Comparison of ENCODE assay signal across 15 mouse cellular contexts in the genomic region with DNA sequence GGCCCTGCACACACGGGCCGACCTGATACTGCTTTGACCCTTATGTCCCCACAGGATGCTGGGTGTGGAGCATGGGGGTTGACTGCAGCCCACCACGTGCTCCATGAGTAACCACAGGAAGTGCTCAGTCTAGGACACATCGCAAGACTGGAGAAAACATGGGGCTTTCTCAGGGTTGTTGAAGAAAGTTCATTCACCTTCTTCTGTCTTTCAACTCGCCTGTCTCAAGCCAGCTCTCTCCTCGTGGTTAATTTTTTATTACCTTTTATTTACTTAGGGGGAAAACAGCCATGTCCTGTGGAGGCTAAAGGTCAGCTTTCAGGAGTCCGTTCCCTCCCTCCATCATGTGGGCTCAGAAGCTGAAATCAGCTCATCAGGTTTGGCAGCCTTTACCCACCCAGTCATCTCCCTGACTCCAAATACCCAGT. TPM values are rescaled to one million over a fixed set of nuclear protein-coding genes. Genes with fewer than 3 reads are reported as not detected.
DNase-seq lines count a peak whose midpoint lies in the region; ATAC-seq and TF ChIP-seq lines count a peak whose summit lies in the region.
"Had no signal": no experiment of that assay in that cellular context is flagged by ENCODE, and none has a peak within 500 bp of the region (broad histone marks: within the 10 kb centered on the region; RNA-seq: fewer than 3 reads in every experiment).

No protein-coding gene starts in this region.

- peak; percentile 18; the same call in 1 of the 2 replicates for ATAC-seq in liver, embryonic 14.5 days (ENCODE audit: insufficient read depth)
- no peak for ATAC-seq in midbrain, embryonic 13.5 days
- ATAC-seq: forebrain, embryonic 14.5 days had no signal

- WGBS in kidney, adult 2 months = 19% methylated on average over 7 of the region's 7 CpGs
- WGBS in liver, embryonic 14.5 days (ENCODE audit: insufficient replicate concordance) = 21% methylated on average over 7 of the region's 7 CpGs
- 73% methylated on average over 7 of the region's 7 CpGs for WGBS in midbrain, embryonic 13.5 days

- TF ChIP-seq POLR2A in kidney, adult 2 months (IDR thresholded peaks at IDR 0.05; ENCODE audit: low read depth, low read length) = no peak

- intact Hi-C loops in left cerebral cortex, postnatal 4 days (cut with DNase I) = no loop called here

- H3K9ac ChIP-seq in liver, embryonic 14.5 days (replicated peaks) = no peak overlapping the region
- H3K9ac ChIP-seq in midbrain, embryonic 13.5 days (replicated peaks) = no peak overlapping the region
- H3K9ac ChIP-seq: embryonic facial prominence, embryonic 15.5 days; hindbrain, embryonic 14.5 days had no signal

- no peaks in the 10 kb centered on the region for H3K27me3 ChIP-seq in kidney, adult 2 months (replicated peaks; ENCODE audit: control insufficient read depth, insufficient read depth, low read length)
- no peaks in the 10 kb centered on the region for H3K27me3 ChIP-seq in liver, embryonic 14.5 days (ENCODE audit: control insufficient read depth, insufficient read depth, low read length)
- H3K27me3 ChIP-seq in midbrain, embryonic 13.5 days = no peaks in the 10 kb centered on the region
- H3K27me3 ChIP-seq: embryonic facial prominence, embryonic 15.5 days had no signal

- TF ChIP-seq CTCF in kidney, adult 2 months (conservative IDR thresholded peaks at IDR 0.05; ENCODE audit: insufficient read depth, insufficient read length, low read depth, low read length) = no peak
- TF ChIP-seq CTCF in liver, embryonic 14.5 days (IDR thresholded peaks at IDR 0.05; ENCODE audit: low read depth) = no peak

- DNase-seq in thymus, postnatal 4 days = peak; percentile 24
- no peak for DNase-seq in thymus, postnatal 14 days
- peak; percentile 85 for DNase-seq in kidney, adult 2 months
- DNase-seq in liver, embryonic 14.5 days (ENCODE audit: low read depth in 3 of 3, low spot score in 3 of 3) = peak in 1 of 3 experiments; percentile 11
- no peak for DNase-seq in left cerebral cortex, postnatal 4 days
- no peak for DNase-seq in cerebellum, adult 8-10 months
- no peak for DNase-seq in layer of hippocampus, postnatal 10 days (ENCODE audit: low spot score in 2 of 2)
- DNase-seq: adrenal gland, postnatal 10 days; right cerebral cortex, postnatal 14 days had no signal

- no peaks in the 10 kb centered on the region for H3K36me3 ChIP-seq in kidney, adult 2 months (ENCODE audit: control insufficient read depth, insufficient read depth, low read length)
- H3K36me3 ChIP-seq in liver, embryonic 14.5 days (replicated peaks; ENCODE audit: control insufficient read depth, insufficient read depth, low read depth) = no peaks in the 10 kb centered on the region
- H3K36me3 ChIP-seq in midbrain, embryonic 13.5 days = no peaks in the 10 kb centered on the region
- H3K36me3 ChIP-seq: embryonic facial prominence, embryonic 15.5 days had no signal

- H3K27ac ChIP-seq in kidney, adult 2 months (ENCODE audit: insufficient read depth, low read depth, low read length) = peak overlapping the region; percentile 83
- no peak overlapping the region for H3K27ac ChIP-seq in liver, embryonic 14.5 days
- no peak overlapping the region for H3K27ac ChIP-seq in midbrain, embryonic 13.5 days
- H3K27ac ChIP-seq: embryonic facial prominence, embryonic 15.5 days; hindbrain, embryonic 14.5 days; macrophage had no signal

- peaks cover 17% of the 10 kb centered on the region for H3K4me1 ChIP-seq in kidney, adult 2 months (ENCODE audit: control insufficient read depth, insufficient read depth, low read length)
- peaks cover 2% of the 10 kb centered on the region in 2 experiments; a peak in 1 of 4 replicates for H3K4me1 ChIP-seq in liver, embryonic 14.5 days (replicated peaks; ENCODE audit: control insufficient read depth in 2 of 2, insufficient read depth in 2 of 2, low read length in 1 of 2)
- H3K4me1 ChIP-seq in midbrain, embryonic 13.5 days (replicated peaks) = no peaks in the 10 kb centered on the region
- H3K4me1 ChIP-seq: embryonic facial prominence, embryonic 15.5 days had no signal

- TF ChIP-seq EP300 in liver, embryonic 14.5 days (IDR thresholded peaks at IDR 0.05; ENCODE audit: low read depth) = no peak

- no peak overlapping the region for H3K4me3 ChIP-seq in kidney, adult 2 months (ENCODE audit: insufficient read depth, low read depth, low read length)
- no peak overlapping the region for H3K4me3 ChIP-seq in liver, embryonic 14.5 days (ENCODE audit: insufficient read depth in 1 of 2, low read depth in 2 of 2, low read length in 2 of 2)
- no peak overlapping the region for H3K4me3 ChIP-seq in midbrain, embryonic 13.5 days (replicated peaks)
- H3K4me3 ChIP-seq: embryonic facial prominence, embryonic 15.5 days had no signal

- no peaks in the 10 kb centered on the region for H3K9me3 ChIP-seq in liver, embryonic 14.5 days (ENCODE audit: control insufficient read depth, low read length)
- H3K9me3 ChIP-seq in midbrain, embryonic 13.5 days = no peaks in the 10 kb centered on the region
- H3K9me3 ChIP-seq: embryonic facial prominence, embryonic 15.5 days had no signal

- no peak overlapping the region; the same call in 1 of the 2 replicates for H3K4me2 ChIP-seq in liver, embryonic 14.5 days (ENCODE audit: low read depth)
- no peak overlapping the region for H3K4me2 ChIP-seq in midbrain, embryonic 13.5 days (replicated peaks)
- H3K4me2 ChIP-seq: embryonic facial prominence, embryonic 15.5 days; hindbrain, embryonic 14.5 days had no signal

RNA-seq across cellular contexts. Expression of a gene that starts 9.8 kb away (rescaled TPM):
- 6.8 and 10.1 TPM in 2 replicates for polyA plus RNA-seq in kidney, adult 2 months (2012; rRNA removed)
- polyA plus RNA-seq in liver, embryonic 14.5 days (2012; rRNA removed) = 3.9 and 7.2 TPM in 2 replicates
- 8.0 and 10.6 TPM in 2 replicates for polyA plus RNA-seq in liver, embryonic 14.5 days (2014; fragmentation: Nextera tagmentation; extraction: Ambion mirVana)
- 1 to 10 TPM; 1.1 to 1.3 TPM for total RNA-seq in left cerebral cortex, postnatal 4 days (2021)
- polyA plus RNA-seq in midbrain, embryonic 13.5 days (2015; fragmentation: Nextera tagmentation; extraction: Ambion mirVana) = 1.0 and 2.2 TPM in 2 replicates
- total RNA-seq in layer of hippocampus, postnatal 10 days (2021) = 1 to 10 TPM; 1.0 to 1.4 TPM

RNA-seq across cellular contexts. Expression of a gene that starts 18.2 kb away (rescaled TPM):
- 27.5 and 44.3 TPM in 2 replicates for polyA plus RNA-seq in kidney, adult 2 months (2012; rRNA removed)
- polyA plus RNA-seq in liver, embryonic 14.5 days (2012; rRNA removed) = 5.0 and 6.2 TPM in 2 replicates
- 8.3 and 8.8 TPM in 2 replicates for polyA plus RNA-seq in liver, embryonic 14.5 days (2014; fragmentation: Nextera tagmentation; extraction: Ambion mirVana)
- total RNA-seq in left cerebral cortex, postnatal 4 days (2021) = 1 to 10 TPM in 1 of 2 experiments, under 1 TPM in 1; 0.77 to 1.4 TPM
- polyA plus RNA-seq in midbrain, embryonic 13.5 days (2015; fragmentation: Nextera tagmentation; extraction: Ambion mirVana) = 1.2 and 2.1 TPM in 2 replicates
- total RNA-seq in layer of hippocampus, postnatal 10 days (2021) = under 1 TPM; 0.58 to 0.71 TPM

RNA-seq across cellular contexts. Expression of a gene that starts 19.1 kb away (rescaled TPM):
- 6.1 and 9.1 TPM in 2 replicates for polyA plus RNA-seq in kidney, adult 2 months (2012; rRNA removed)
- 0.90 and 1.3 TPM in 2 replicates for polyA plus RNA-seq in liver, embryonic 14.5 days (2012; rRNA removed)
- polyA plus RNA-seq in liver, embryonic 14.5 days (2014; fragmentation: Nextera tagmentation; extraction: Ambion mirVana) = 0.17 and 0.18 TPM in 2 replicates
- 1 to 10 TPM; 1.2 to 1.6 TPM for total RNA-seq in left cerebral cortex, postnatal 4 days (2021)
- polyA plus RNA-seq in midbrain, embryonic 13.5 days (2015; fragmentation: Nextera tagmentation; extraction: Ambion mirVana) = 0.46 and 0.53 TPM in 2 replicates
- 1 to 10 TPM; 1.5 to 1.7 TPM for total RNA-seq in layer of hippocampus, postnatal 10 days (2021)

RNA-seq across cellular contexts. Expression of a gene that starts 39.6 kb away (rescaled TPM):
- 30.9 and 37.4 TPM in 2 replicates for polyA plus RNA-seq in kidney, adult 2 months (2012; rRNA removed)
- polyA plus RNA-seq in liver, embryonic 14.5 days (2012; rRNA removed) = 0.31 and 0.34 TPM in 2 replicates
- 0.06 and 0.27 TPM in 2 replicates for polyA plus RNA-seq in liver, embryonic 14.5 days (2014; fragmentation: Nextera tagmentation; extraction: Ambion mirVana)
- total RNA-seq in left cerebral cortex, postnatal 4 days (2021) = 10 to 100 TPM; 14.1 to 15.1 TPM
- 6.5 and 7.6 TPM in 2 replicates for polyA plus RNA-seq in midbrain, embryonic 13.5 days (2015; fragmentation: Nextera tagmentation; extraction: Ambion mirVana)
- 10 to 100 TPM; 13.7 to 15.5 TPM for total RNA-seq in layer of hippocampus, postnatal 10 days (2021)
- total RNA-seq: monocyte, adult 5-6 weeks had no signal

RNA-seq across cellular contexts. Expression of a gene that starts 41.9 kb away (rescaled TPM):
- polyA plus RNA-seq in kidney, adult 2 months (2012; rRNA removed) = 14.2 and 24.0 TPM in 2 replicates
- polyA plus RNA-seq in liver, embryonic 14.5 days (2012; rRNA removed) = 2.7 and 4.3 TPM in 2 replicates
- 6.6 and 6.8 TPM in 2 replicates for polyA plus RNA-seq in liver, embryonic 14.5 days (2014; fragmentation: Nextera tagmentation; extraction: Ambion mirVana)
- total RNA-seq in left cerebral cortex, postnatal 4 days (2021) = 1 to 10 TPM; 6.0 to 6.3 TPM
- polyA plus RNA-seq in midbrain, embryonic 13.5 days (2015; fragmentation: Nextera tagmentation; extraction: Ambion mirVana) = 5.4 and 7.0 TPM in 2 replicates
- 1 to 10 TPM; 6.2 to 8.2 TPM for total RNA-seq in layer of hippocampus, postnatal 10 days (2021)

Comparison
In these comparisons a context has a peak if more than half of its experiments do, and no peak if none do; other contexts are left out.
1. DNase-seq: peak in thymus, postnatal 4 days (single experiment) and kidney, adult 2 months (single experiment); none in thymus, postnatal 14 days (single experiment), left cerebral cortex, postnatal 4 days (single experiment), cerebellum, adult 8-10 months (single experiment) and layer of hippocampus, postnatal 10 days (0 of 2).